Mouse (Mus musculus): Measurements from ENCODE around the gene Rgs8. TPM values are rescaled to one million over a fixed set of nuclear protein-coding genes. Genes with fewer than 3 reads are reported as not detected.

Gene Rgs8
- polyA plus RNA-seq, 1 experiment = 0.10 TPM

DNA sequence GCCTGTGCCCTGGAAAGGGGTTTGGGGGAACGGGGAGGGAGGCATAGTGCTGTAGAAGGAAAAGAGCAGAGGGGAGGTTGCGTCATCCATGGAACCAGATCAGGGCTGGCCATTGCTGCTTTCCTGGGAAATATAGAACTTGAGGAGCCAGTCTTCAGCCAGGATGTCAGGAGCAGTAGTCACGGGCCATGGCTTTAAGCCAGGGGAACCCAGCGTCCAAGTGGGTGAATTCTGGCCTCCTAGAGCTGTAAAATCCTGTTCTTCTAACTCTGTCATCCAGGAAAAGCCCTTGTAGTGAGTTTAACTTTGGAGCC is 8.8 kb downstream of the Rgs8 start:
- Histone ChIP-seq H3K4me3 (ENCODE audit: low read depth, low read length) (no peak overlapping the region), H3K9ac (ENCODE audit: low read depth, poor library complexity, severe bottlenecking) (no peak overlapping the region)

GRCm38 (mm10) chr1:153662362-153662761 is 9.5 kb downstream of the Rgs8 start:
- Histone ChIP-seq H3K4me3 (ENCODE audit: low read depth, low read length) (no peak overlapping the region), H3K9me3 (replicated peaks; ENCODE audit: control insufficient read depth, insufficient read depth, low read length, poor library complexity, severe bottlenecking) (no peaks in the 10 kb centered on the region), H3K27me3 (ENCODE audit: control insufficient read depth, insufficient read depth, low read length, poor library complexity, severe bottlenecking) (no peaks in the 10 kb centered on the region), H3K4me1 (ENCODE audit: control insufficient read depth, insufficient read depth, low read length) (no peaks in the 10 kb centered on the region), H3K9ac (ENCODE audit: low read depth, poor library complexity, severe bottlenecking) (no peak overlapping the region), H3K36me3 (ENCODE audit: control insufficient read depth, insufficient read depth, low read length, poor library complexity, severe bottlenecking) (no peaks in the 10 kb centered on the region), H3K27ac (ENCODE audit: insufficient read depth, low read length) (no peak overlapping the region)
- TF ChIP-seq CTCF (IDR thresholded peaks at IDR 0.05; ENCODE audit: low read depth, low read length) (no peak), POLR2A (IDR thresholded peaks at IDR 0.05; ENCODE audit: insufficient read depth, low read length) (no peak)

More for the DNA sequence above, 8.8 kb downstream of the Rgs8 start:
- no peaks in the 10 kb centered on the region for H3K27me3 ChIP-seq (ENCODE audit: control insufficient read depth, insufficient read depth, low read length, poor library complexity, severe bottlenecking)
- H3K4me1 ChIP-seq (ENCODE audit: control insufficient read depth, insufficient read depth, low read length) = no peaks in the 10 kb centered on the region
- TF ChIP-seq POLR2A (IDR thresholded peaks at IDR 0.05; ENCODE audit: insufficient read depth, low read length) (no peak), CTCF (IDR thresholded peaks at IDR 0.05; ENCODE audit: low read depth, low read length) (no peak), EP300 (IDR thresholded peaks at IDR 0.05; ENCODE audit: insufficient read depth, low read depth, low read length) (no peak)
- no peaks in the 10 kb centered on the region for H3K9me3 ChIP-seq (replicated peaks; ENCODE audit: control insufficient read depth, insufficient read depth, low read length, poor library complexity, severe bottlenecking)
- H3K36me3 ChIP-seq (ENCODE audit: control insufficient read depth, insufficient read depth, low read length, poor library complexity, severe bottlenecking) = no peaks in the 10 kb centered on the region
- H3K27ac ChIP-seq (ENCODE audit: insufficient read depth, low read length) = no peak overlapping the region

GRCm38 (mm10) chr1:153665066-153665715 is 12.4 kb downstream of the Rgs8 start:
- Histone ChIP-seq H3K27ac (ENCODE audit: insufficient read depth, low read length) (no peak overlapping the region), H3K4me3 (ENCODE audit: low read depth, low read length) (no peak overlapping the region), H3K27me3 (ENCODE audit: control insufficient read depth, insufficient read depth, low read length, poor library complexity, severe bottlenecking) (no peaks in the 10 kb centered on the region), H3K36me3 (ENCODE audit: control insufficient read depth, insufficient read depth, low read length, poor library complexity, severe bottlenecking) (no peaks in the 10 kb centered on the region), H3K9me3 (replicated peaks; ENCODE audit: control insufficient read depth, insufficient read depth, low read length, poor library complexity, severe bottlenecking) (no peaks in the 10 kb centered on the region), H3K4me1 (ENCODE audit: control insufficient read depth, insufficient read depth, low read length) (no peaks in the 10 kb centered on the region), H3K9ac (ENCODE audit: low read depth, poor library complexity, severe bottlenecking) (no peak overlapping the region)
- no peak for TF ChIP-seq POLR2A (IDR thresholded peaks at IDR 0.05; ENCODE audit: insufficient read depth, low read length)
- no peak for TF ChIP-seq EP300 (IDR thresholded peaks at IDR 0.05; ENCODE audit: insufficient read depth, low read depth, low read length)
- TF ChIP-seq CTCF (IDR thresholded peaks at IDR 0.05; ENCODE audit: low read depth, low read length) = no peak

DNA sequence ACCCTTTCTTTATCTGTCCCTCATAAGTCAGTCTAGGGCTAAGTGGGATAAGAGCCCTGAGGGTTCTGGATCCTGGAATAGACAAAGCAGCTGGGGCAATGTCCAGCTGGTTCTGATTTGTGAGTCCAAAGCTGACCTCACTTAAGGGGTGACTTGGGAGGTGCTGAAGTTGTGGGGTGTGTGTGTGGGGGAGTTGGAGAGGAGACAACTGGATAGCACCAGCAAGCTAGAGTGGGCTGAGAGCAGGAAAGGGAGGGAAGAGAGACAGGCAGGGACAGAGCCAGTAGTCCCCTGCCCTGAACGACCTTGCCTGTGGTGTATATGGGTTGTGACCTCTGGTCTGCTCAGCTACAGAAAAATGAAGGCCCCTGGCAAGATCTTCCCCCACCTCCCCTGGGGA is 13.4 kb downstream of the Rgs8 start:
- TF ChIP-seq POLR2A (IDR thresholded peaks at IDR 0.05; ENCODE audit: insufficient read depth, low read length) (no peak), CTCF (IDR thresholded peaks at IDR 0.05; ENCODE audit: low read depth, low read length) (no peak), EP300 (IDR thresholded peaks at IDR 0.05; ENCODE audit: insufficient read depth, low read depth, low read length) (no peak)
- no peak overlapping the region for H3K9ac ChIP-seq (ENCODE audit: low read depth, poor library complexity, severe bottlenecking)
- no peaks in the 10 kb centered on the region for H3K27me3 ChIP-seq (ENCODE audit: control insufficient read depth, insufficient read depth, low read length, poor library complexity, severe bottlenecking)
- no peaks in the 10 kb centered on the region for H3K36me3 ChIP-seq (ENCODE audit: control insufficient read depth, insufficient read depth, low read length, poor library complexity, severe bottlenecking)
- no peak overlapping the region for H3K27ac ChIP-seq (ENCODE audit: insufficient read depth, low read length)
- H3K4me1 ChIP-seq (ENCODE audit: control insufficient read depth, insufficient read depth, low read length) = no peaks in the 10 kb centered on the region
- H3K4me3 ChIP-seq (ENCODE audit: low read depth, low read length) = no peak overlapping the region
- no peaks in the 10 kb centered on the region for H3K9me3 ChIP-seq (replicated peaks; ENCODE audit: control insufficient read depth, insufficient read depth, low read length, poor library complexity, severe bottlenecking)

GRCm38 (mm10) chr1:153667244-153667727 is 14.5 kb downstream of the Rgs8 start:
- Histone ChIP-seq H3K27ac (ENCODE audit: insufficient read depth, low read length) (no peak overlapping the region), H3K4me3 (ENCODE audit: low read depth, low read length) (no peak overlapping the region), H3K4me1 (ENCODE audit: control insufficient read depth, insufficient read depth, low read length) (no peaks in the 10 kb centered on the region), H3K9me3 (replicated peaks; ENCODE audit: control insufficient read depth, insufficient read depth, low read length, poor library complexity, severe bottlenecking) (no peaks in the 10 kb centered on the region), H3K36me3 (ENCODE audit: control insufficient read depth, insufficient read depth, low read length, poor library complexity, severe bottlenecking) (no peaks in the 10 kb centered on the region), H3K9ac (ENCODE audit: low read depth, poor library complexity, severe bottlenecking) (no peak overlapping the region), H3K27me3 (ENCODE audit: control insufficient read depth, insufficient read depth, low read length, poor library complexity, severe bottlenecking) (no peaks in the 10 kb centered on the region)
- no peak for TF ChIP-seq POLR2A (IDR thresholded peaks at IDR 0.05; ENCODE audit: insufficient read depth, low read length)
- no peak for TF ChIP-seq EP300 (IDR thresholded peaks at IDR 0.05; ENCODE audit: insufficient read depth, low read depth, low read length)
- TF ChIP-seq CTCF (IDR thresholded peaks at IDR 0.05; ENCODE audit: low read depth, low read length) = no peak

DNA sequence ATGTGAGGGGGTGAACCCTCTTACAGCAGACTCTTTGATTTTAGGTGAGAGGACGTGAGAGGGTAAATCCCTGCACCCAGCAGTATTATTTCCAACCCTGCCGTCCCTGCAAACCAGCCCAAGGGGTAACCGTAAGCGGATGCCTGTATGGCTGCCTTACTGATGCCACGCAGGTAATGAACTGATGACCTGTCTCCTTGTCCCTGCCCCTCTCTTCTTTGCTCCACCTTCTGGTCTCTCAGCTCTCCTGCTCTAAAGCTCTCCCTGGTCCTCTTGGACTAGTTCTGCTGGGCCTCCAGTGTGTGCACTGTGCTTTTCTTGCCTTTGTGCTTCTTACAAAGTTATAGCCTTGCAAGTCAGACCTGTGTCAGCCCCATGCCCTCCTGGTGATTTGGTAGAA is 15.0 kb downstream of the Rgs8 start:
- TF ChIP-seq CTCF (IDR thresholded peaks at IDR 0.05; ENCODE audit: low read depth, low read length) (no peak), EP300 (IDR thresholded peaks at IDR 0.05; ENCODE audit: insufficient read depth, low read depth, low read length) (no peak), POLR2A (IDR thresholded peaks at IDR 0.05; ENCODE audit: insufficient read depth, low read length) (no peak)
- no peaks in the 10 kb centered on the region for H3K4me1 ChIP-seq (ENCODE audit: control insufficient read depth, insufficient read depth, low read length)

More for the DNA sequence above, 15.0 kb downstream of the Rgs8 start:
- H3K9ac ChIP-seq (ENCODE audit: low read depth, poor library complexity, severe bottlenecking) = no peak overlapping the region
- no peaks in the 10 kb centered on the region for H3K36me3 ChIP-seq (ENCODE audit: control insufficient read depth, insufficient read depth, low read length, poor library complexity, severe bottlenecking)
- H3K27ac ChIP-seq (ENCODE audit: insufficient read depth, low read length) = no peak overlapping the region
- H3K4me3 ChIP-seq (ENCODE audit: low read depth, low read length) = no peak overlapping the region
- H3K27me3 ChIP-seq (ENCODE audit: control insufficient read depth, insufficient read depth, low read length, poor library complexity, severe bottlenecking) = no peaks in the 10 kb centered on the region
- no peaks in the 10 kb centered on the region for H3K9me3 ChIP-seq (replicated peaks; ENCODE audit: control insufficient read depth, insufficient read depth, low read length, poor library complexity, severe bottlenecking)
